ENCODE assay signal across 8 mouse cellular contexts in genomic region chr13:71963356-71964351, GRCm38 (mm10). TPM values are rescaled to one million over a fixed set of nuclear protein-coding genes. Genes with fewer than 3 reads are reported as not detected.
DNase-seq lines count a peak whose midpoint lies in the region; ATAC-seq and TF ChIP-seq lines count a peak whose summit lies in the region.

Gene Irx1, minus strand, starts transcription at chr13:71963723.

- peak within 1 kb of the TSS; percentile 68 for H3K9ac ChIP-seq in embryonic facial prominence, embryonic 12.5 days
- H3K9ac ChIP-seq in hindbrain, postnatal 0 days (replicated peaks; ENCODE audit: low read length), result peak within 1 kb of the TSS; percentile 85
- H3K9ac ChIP-seq in liver, postnatal 0 days (replicated peaks), result no peak within 1 kb of the TSS
- H3K9ac ChIP-seq in stomach, embryonic 14.5 days (replicated peaks; ENCODE audit: low read depth, low read length), result 0 out of 2 replicates have a peak within 1 kb of the TSS, but pooled peaks have one; percentile 10

- no peak for TF ChIP-seq EP300 in liver, postnatal 0 days (IDR thresholded peaks at IDR 0.05; ENCODE audit: low read depth)

- peak; percentile 10 for DNase-seq in adrenal gland, postnatal 10 days
- no peak for DNase-seq in adrenal gland, postnatal 36 days
- DNase-seq in hindbrain, postnatal 0 days (ENCODE audit: low spot score), result peak; percentile 85
- peak; percentile 20 for DNase-seq in liver, postnatal 0 days
- no peak for DNase-seq in frontal cortex, postnatal 14 days (ENCODE audit: low spot score in 2 of 2)

- peak within 1 kb of the TSS; percentile 56 for H3K4me3 ChIP-seq in embryonic facial prominence, embryonic 12.5 days
- H3K4me3 ChIP-seq in hindbrain, postnatal 0 days (ENCODE audit: low read length), result peak within 1 kb of the TSS; percentile 67
- peak within 1 kb of the TSS; percentile 20; the same call in 1 of the 2 replicates for H3K4me3 ChIP-seq in liver, postnatal 0 days (ENCODE audit: low read depth, low read length)
- H3K4me3 ChIP-seq in stomach, embryonic 14.5 days (ENCODE audit: low read depth, low read length), result peak within 1 kb of the TSS; percentile 36

- no peaks in the 10 kb centered on the region for H3K9me3 ChIP-seq in embryonic facial prominence, embryonic 12.5 days
- no peaks in the 10 kb centered on the region for H3K9me3 ChIP-seq in hindbrain, postnatal 0 days (ENCODE audit: low read length)
- H3K9me3 ChIP-seq in liver, postnatal 0 days (ENCODE audit: low read length), result no peaks in the 10 kb centered on the region
- no peaks in the 10 kb centered on the region for H3K9me3 ChIP-seq in stomach, embryonic 14.5 days (ENCODE audit: control insufficient read depth, low read depth, low read length)

- H3K4me2 ChIP-seq in embryonic facial prominence, embryonic 12.5 days (replicated peaks), result peak within 1 kb of the TSS; percentile 80
- peak within 1 kb of the TSS; percentile 62 for H3K4me2 ChIP-seq in hindbrain, postnatal 0 days (ENCODE audit: low read depth, low read length)
- H3K4me2 ChIP-seq in liver, postnatal 0 days (ENCODE audit: low read depth, low read length), result peak within 1 kb of the TSS; percentile 54
- H3K4me2 ChIP-seq in stomach, embryonic 14.5 days (replicated peaks; ENCODE audit: low read depth, low read length), result peak within 1 kb of the TSS; percentile 64

- H3K27ac ChIP-seq in embryonic facial prominence, embryonic 12.5 days, result peak within 1 kb of the TSS; percentile 75
- peak within 1 kb of the TSS; percentile 84 for H3K27ac ChIP-seq in hindbrain, postnatal 0 days
- H3K27ac ChIP-seq in liver, postnatal 0 days (ENCODE audit: low read depth), result no peak within 1 kb of the TSS
- H3K27ac ChIP-seq in stomach, embryonic 14.5 days (ENCODE audit: low read length), result no peak within 1 kb of the TSS

- H3K27me3 ChIP-seq in embryonic facial prominence, embryonic 12.5 days, result peaks cover 76% of the 10 kb centered on the region
- H3K27me3 ChIP-seq in hindbrain, postnatal 0 days (ENCODE audit: insufficient read depth, low read length), result peaks cover 35% of the 10 kb centered on the region
- peaks cover 98% of the 10 kb centered on the region for H3K27me3 ChIP-seq in liver, postnatal 0 days (ENCODE audit: insufficient read depth, low read length)
- peaks cover 71% of the 10 kb centered on the region for H3K27me3 ChIP-seq in stomach, embryonic 14.5 days (ENCODE audit: control insufficient read depth, insufficient read depth, low read length)

- H3K36me3 ChIP-seq in embryonic facial prominence, embryonic 12.5 days, result no peaks in the 10 kb centered on the region
- H3K36me3 ChIP-seq in hindbrain, postnatal 0 days (ENCODE audit: insufficient read depth, low read length), result no peaks in the 10 kb centered on the region
- no peaks in the 10 kb centered on the region for H3K36me3 ChIP-seq in liver, postnatal 0 days (replicated peaks; ENCODE audit: insufficient read depth, low read length)
- H3K36me3 ChIP-seq in stomach, embryonic 14.5 days (ENCODE audit: control insufficient read depth, insufficient read depth, low read length), result no peaks in the 10 kb centered on the region

- TF ChIP-seq CTCF in hindbrain, postnatal 0 days (IDR thresholded peaks at IDR 0.05; ENCODE audit: low read depth), result no peak
- TF ChIP-seq CTCF in liver, postnatal 0 days (IDR thresholded peaks at IDR 0.05; ENCODE audit: low read depth), result no peak

- WGBS in embryonic facial prominence, embryonic 12.5 days, result under 1% methylated on average over 82 of the region's 100 CpGs
- WGBS in hindbrain, postnatal 0 days, result under 1% methylated on average over 70 of the region's 100 CpGs
- WGBS in liver, postnatal 0 days (ENCODE audit: insufficient replicate concordance), result 3% methylated on average over 43 of the region's 100 CpGs
- WGBS in stomach, embryonic 14.5 days, result under 1% methylated on average over 77 of the region's 100 CpGs

- H3K4me1 ChIP-seq in embryonic facial prominence, embryonic 12.5 days, result peaks cover 19% of the 10 kb centered on the region
- H3K4me1 ChIP-seq in hindbrain, postnatal 0 days (ENCODE audit: insufficient read depth, low read length), result no peaks in the 10 kb centered on the region
- no peaks in the 10 kb centered on the region for H3K4me1 ChIP-seq in liver, postnatal 0 days (ENCODE audit: insufficient read depth)
- H3K4me1 ChIP-seq in stomach, embryonic 14.5 days (ENCODE audit: control insufficient read depth, insufficient read depth, low read length), result peaks cover 6% of the 10 kb centered on the region; the same call in 1 of the 2 replicates

- peak; percentile 52; the same call in 1 of the 2 replicates for ATAC-seq in embryonic facial prominence, embryonic 12.5 days (ENCODE audit: insufficient number of reproducible peaks, insufficient read depth, low FRiP score, low TSS enrichment)
- ATAC-seq in hindbrain, postnatal 0 days, result peak; percentile 87
- ATAC-seq in liver, postnatal 0 days, result no peak
- no peak for ATAC-seq in stomach, embryonic 14.5 days (ENCODE audit: insufficient number of reproducible peaks, insufficient read depth, low FRiP score, low read depth)
- ATAC-seq in megakaryocyte progenitor cell, adult 5-6 weeks (replicated peaks; ENCODE audit: poor library complexity), result no peak

RNA-seq across cellular contexts. Expression of gene Irx1, which starts in this region (rescaled TPM):
- under 1 TPM in 1 of 2 experiments, not detected in 1; 0.18 TPM for total RNA-seq in adrenal gland, postnatal 10 days (2021)
- total RNA-seq in adrenal gland, postnatal 36 days (2021), result not detected
- 5.7 TPM in 2 replicates for polyA plus RNA-seq in embryonic facial prominence, embryonic 12.5 days (2016; fragmentation: Nextera tagmentation; extraction: Ambion mirVana)
- 69.9 and 83.6 TPM in 2 replicates for total RNA-seq in hindbrain, postnatal 0 days (2014; rRNA removed)
- polyA plus RNA-seq in hindbrain, postnatal 0 days (2015; fragmentation: Nextera tagmentation; extraction: Ambion mirVana), result 6.2 and 8.2 TPM in 2 replicates
- polyA plus RNA-seq in liver, postnatal 0 days (2015; fragmentation: Nextera tagmentation; extraction: Ambion mirVana), result not detected in 2 replicates
- 0.10 TPM in 1 of 2 replicates, not detected in the other for polyA plus RNA-seq in stomach, embryonic 14.5 days (2014; fragmentation: Nextera tagmentation; extraction: Ambion mirVana)
- not detected in 2 replicates for total RNA-seq in megakaryocyte progenitor cell, adult 5-6 weeks (2015)
- not detected in 2 replicates for total RNA-seq in megakaryocyte progenitor cell, adult 5-6 weeks (2017)

Comparison
In these comparisons a context has a peak if more than half of its experiments do, and no peak if none do; other contexts are left out.
1. RNA of gene Irx1 (total RNA-seq): 69.9 to 83.6 TPM in hindbrain, postnatal 0 days; not detected in adrenal gland, postnatal 36 days, 0.18 TPM in adrenal gland, postnatal 10 days and not detected in megakaryocyte progenitor cell, adult 5-6 weeks; every median in the first group is over 10 times any median in the second.
2. Peak in DNase-seq in adrenal gland, postnatal 10 days; RNA of the gene not detected or under 1 TPM.
3. Peak in DNase-seq, H3K4me3 ChIP-seq and H3K4me2 ChIP-seq in liver, postnatal 0 days; RNA of the gene not detected or under 1 TPM.
4. ATAC-seq: peak in embryonic facial prominence, embryonic 12.5 days (single experiment) and hindbrain, postnatal 0 days (single experiment); none in liver, postnatal 0 days (single experiment), stomach, embryonic 14.5 days (single experiment) and megakaryocyte progenitor cell, adult 5-6 weeks (single experiment).
5. H3K27ac ChIP-seq: peak in embryonic facial prominence, embryonic 12.5 days (single experiment) and hindbrain, postnatal 0 days (single experiment); none in liver, postnatal 0 days (single experiment) and stomach, embryonic 14.5 days (single experiment).
6. Peak in every context shown above with its lines, with median percentiles within 50 percentile points of each other: H3K4me2 ChIP-seq and H3K4me3 ChIP-seq.